Mouse (Mus musculus): ENCODE measurements around the gene Hdac7.

The Hdac7 gene

GRCm38 (mm10) chr15:97831242-97831986, 12.9 kb downstream of the Hdac7 start:
- DNase-seq, result peak; percentile 79

GRCm38 (mm10) chr15:97830788-97831241, 13.5 kb downstream of the Hdac7 start:
- DNase-seq, result no peak

GRCm38 (mm10) chr15:97830253-97830787, 14.0 kb downstream of the Hdac7 start:
- DNase-seq, result no peak

GRCm38 (mm10) chr15:97829432-97829831, 14.9 kb downstream of the Hdac7 start:
- no peak for DNase-seq

GRCm38 (mm10) chr15:97828901-97829338, 15.4 kb downstream of the Hdac7 start:
- DNase-seq, result no peak

- no peak for DNase-seq
Observed at GRCm38 (mm10) chr15:97828221-97828842, 16.0 kb downstream of the Hdac7 start.

GRCm38 (mm10) chr15:97827401-97827800, 16.9 kb downstream of the Hdac7 start:
- DNase-seq, result no peak

- no peak for DNase-seq
Observed at GRCm38 (mm10) chr15:97826588-97827261, 17.6 kb downstream of the Hdac7 start.

GRCm38 (mm10) chr15:97825941-97826587, 18.2 kb downstream of the Hdac7 start:
- no peak for DNase-seq

- DNase-seq, result no peak
Observed at GRCm38 (mm10) chr15:97825071-97825940, 19.0 kb downstream of the Hdac7 start.

- no peak for DNase-seq
Observed at GRCm38 (mm10) chr15:97824042-97824441, 20.3 kb downstream of the Hdac7 start.

GRCm38 (mm10) chr15:97823479-97823878, 20.8 kb downstream of the Hdac7 start:
- DNase-seq, result no peak

GRCm38 (mm10) chr15:97822545-97823228, 21.6 kb downstream of the Hdac7 start:
- no peak for DNase-seq

GRCm38 (mm10) chr15:97821983-97822363, 22.3 kb downstream of the Hdac7 start:
- no peak for DNase-seq

GRCm38 (mm10) chr15:97821321-97821982, 22.9 kb downstream of the Hdac7 start:
- DNase-seq, result no peak

- no peak for DNase-seq
Observed at GRCm38 (mm10) chr15:97819937-97820336, 24.4 kb downstream of the Hdac7 start.

GRCm38 (mm10) chr15:97816199-97816994, 27.9 kb downstream of the Hdac7 start:
- DNase-seq, result no peak

- DNase-seq, result no peak
Observed at GRCm38 (mm10) chr15:97815254-97815653, 29.0 kb downstream of the Hdac7 start.

GRCm38 (mm10) chr15:97814703-97815102, 29.6 kb downstream of the Hdac7 start:
- no peak for DNase-seq
